Mouse (Mus musculus): ENCODE results near the gene Ctrl. TPM values are rescaled to one million over a fixed set of nuclear protein-coding genes. Genes with fewer than 3 reads are reported as not detected.

The Ctrl gene
- polyA plus RNA-seq, 1 experiment, result 32.5 TPM

GRCm38 (mm10) chr8:105957813-105958212 is 24.2 kb upstream of the Ctrl start:
- 57% methylated on average over 3 of the region's 4 CpGs for WGBS
- H3K4me1 ChIP-seq (ENCODE audit: control insufficient read depth, insufficient read depth, insufficient read length, low read length), result peaks cover 13% of the 10 kb centered on the region
- no peak; the same call in 1 of the 2 replicates for TF ChIP-seq CTCF (IDR thresholded peaks at IDR 0.05; ENCODE audit: extremely low read depth, insufficient read length, insufficient replicate concordance, low read depth, low read length)
- no peak for TF ChIP-seq POLR2A (IDR thresholded peaks at IDR 0.05; ENCODE audit: low read depth, low read length)
- no peak overlapping the region for H3K27ac ChIP-seq (ENCODE audit: insufficient read depth, low read depth, low read length)
- no peak overlapping the region for H3K4me3 ChIP-seq (ENCODE audit: low read depth, low read length)
- H3K27me3 ChIP-seq (ENCODE audit: control insufficient read depth, insufficient read depth, low read length), result no peaks in the 10 kb centered on the region
- no peaks in the 10 kb centered on the region for H3K36me3 ChIP-seq (ENCODE audit: control insufficient read depth, insufficient read depth, low read length)

- TF ChIP-seq POLR2A (IDR thresholded peaks at IDR 0.05; ENCODE audit: low read depth, low read length) (no peak), CTCF (IDR thresholded peaks at IDR 0.05; ENCODE audit: extremely low read depth, insufficient read length, insufficient replicate concordance, low read depth, low read length) (no peak)
- Histone ChIP-seq H3K4me3 (ENCODE audit: low read depth, low read length) (no peak overlapping the region), H3K36me3 (ENCODE audit: control insufficient read depth, insufficient read depth, low read length) (no peaks in the 10 kb centered on the region; the same call in 1 of the 2 replicates), H3K27ac (ENCODE audit: insufficient read depth, low read depth, low read length) (no peak overlapping the region), H3K27me3 (ENCODE audit: control insufficient read depth, insufficient read depth, low read length) (no peaks in the 10 kb centered on the region), H3K4me1 (ENCODE audit: control insufficient read depth, insufficient read depth, insufficient read length, low read length) (peaks cover 13% of the 10 kb centered on the region)
- WGBS, result 84% methylated on average over 4 of the region's 4 CpGs
Measured at GRCm38 (mm10) chr8:105956556-105956955, 22.9 kb upstream of the Ctrl start.

- Histone ChIP-seq H3K27ac (ENCODE audit: insufficient read depth, low read depth, low read length) (peak overlapping the region; percentile 49), H3K36me3 (ENCODE audit: control insufficient read depth, insufficient read depth, low read length) (peaks cover 2% of the 10 kb centered on the region), H3K4me1 (ENCODE audit: control insufficient read depth, insufficient read depth, insufficient read length, low read length) (0 out of 2 replicates have a peak, but pooled peaks cover 2% of the 10 kb centered on the region), H3K27me3 (ENCODE audit: control insufficient read depth, insufficient read depth, low read length) (no peaks in the 10 kb centered on the region), H3K4me3 (ENCODE audit: low read depth, low read length) (no peak overlapping the region)
- WGBS, result 25% methylated on average over 7 of the region's 7 CpGs
- TF ChIP-seq CTCF (IDR thresholded peaks at IDR 0.05; ENCODE audit: extremely low read depth, insufficient read length, insufficient replicate concordance, low read depth, low read length) (no peak), POLR2A (IDR thresholded peaks at IDR 0.05; ENCODE audit: low read depth, low read length) (no peak)
Measured at GRCm38 (mm10) chr8:105951057-105951659, 17.5 kb upstream of the Ctrl start.

GRCm38 (mm10) chr8:105949350-105949749 is 15.7 kb upstream of the Ctrl start:
- Histone ChIP-seq H3K27me3 (ENCODE audit: control insufficient read depth, insufficient read depth, low read length) (no peaks in the 10 kb centered on the region), H3K27ac (ENCODE audit: insufficient read depth, low read depth, low read length) (no peak overlapping the region), H3K4me3 (ENCODE audit: low read depth, low read length) (no peak overlapping the region), H3K4me1 (ENCODE audit: control insufficient read depth, insufficient read depth, insufficient read length, low read length) (0 out of 2 replicates have a peak, but pooled peaks cover 2% of the 10 kb centered on the region), H3K36me3 (ENCODE audit: control insufficient read depth, insufficient read depth, low read length) (peaks cover 2% of the 10 kb centered on the region)
- WGBS, result 40% methylated on average over 10 of the region's 10 CpGs
- no peak for TF ChIP-seq CTCF (IDR thresholded peaks at IDR 0.05; ENCODE audit: extremely low read depth, insufficient read length, insufficient replicate concordance, low read depth, low read length)
- TF ChIP-seq POLR2A (IDR thresholded peaks at IDR 0.05; ENCODE audit: low read depth, low read length), result no peak

- Histone ChIP-seq H3K27ac (ENCODE audit: insufficient read depth, low read depth, low read length) (no peak within 1 kb of the TSS), H3K36me3 (ENCODE audit: control insufficient read depth, insufficient read depth, low read length) (no peaks in the 10 kb centered on the region), H3K4me3 (ENCODE audit: low read depth, low read length) (no peak within 1 kb of the TSS), H3K27me3 (ENCODE audit: control insufficient read depth, insufficient read depth, low read length) (no peaks in the 10 kb centered on the region), H3K4me1 (ENCODE audit: control insufficient read depth, insufficient read depth, insufficient read length, low read length) (peaks cover under 1% of the 10 kb centered on the region; the same call in 1 of the 2 replicates)
- TF ChIP-seq POLR2A (IDR thresholded peaks at IDR 0.05; ENCODE audit: low read depth, low read length) (no peak), CTCF (IDR thresholded peaks at IDR 0.05; ENCODE audit: extremely low read depth, insufficient read length, insufficient replicate concordance, low read depth, low read length) (no peak)
- 73% methylated on average over 8 of the region's 8 CpGs for WGBS
Measured at GRCm38 (mm10) chr8:105943321-105943739, 9.7 kb upstream of the Ctrl start, which contains the start of gene Lcat. TSS of gene Lcat (minus strand) at chr8:105943382.

GRCm38 (mm10) chr8:105942542-105942941 is 8.9 kb upstream of the Ctrl start:
- Histone ChIP-seq H3K36me3 (ENCODE audit: control insufficient read depth, insufficient read depth, low read length) (no peaks in the 10 kb centered on the region), H3K27me3 (ENCODE audit: control insufficient read depth, insufficient read depth, low read length) (no peaks in the 10 kb centered on the region), H3K4me3 (ENCODE audit: low read depth, low read length) (no peak overlapping the region), H3K27ac (ENCODE audit: insufficient read depth, low read depth, low read length) (no peak overlapping the region), H3K4me1 (ENCODE audit: control insufficient read depth, insufficient read depth, insufficient read length, low read length) (peaks cover 3% of the 10 kb centered on the region; the same call in 1 of the 2 replicates)
- no peak for TF ChIP-seq CTCF (IDR thresholded peaks at IDR 0.05; ENCODE audit: extremely low read depth, insufficient read length, insufficient replicate concordance, low read depth, low read length)
- TF ChIP-seq POLR2A (IDR thresholded peaks at IDR 0.05; ENCODE audit: low read depth, low read length), result no peak
- WGBS, result 83% methylated on average over 5 of the region's 5 CpGs

GRCm38 (mm10) chr8:105942026-105942425 is 8.4 kb upstream of the Ctrl start:
- H3K4me1 ChIP-seq (ENCODE audit: control insufficient read depth, insufficient read depth, insufficient read length, low read length), result peaks cover 3% of the 10 kb centered on the region; the same call in 1 of the 2 replicates
- H3K27ac ChIP-seq (ENCODE audit: insufficient read depth, low read depth, low read length), result no peak overlapping the region
- no peaks in the 10 kb centered on the region for H3K36me3 ChIP-seq (ENCODE audit: control insufficient read depth, insufficient read depth, low read length)
- no peaks in the 10 kb centered on the region for H3K27me3 ChIP-seq (ENCODE audit: control insufficient read depth, insufficient read depth, low read length)
- 84% methylated on average over 11 of the region's 11 CpGs for WGBS
- no peak overlapping the region for H3K4me3 ChIP-seq (ENCODE audit: low read depth, low read length)
- no peak for TF ChIP-seq CTCF (IDR thresholded peaks at IDR 0.05; ENCODE audit: extremely low read depth, insufficient read length, insufficient replicate concordance, low read depth, low read length)
